Mouse (Mus musculus) megakaryocyte, embryonic 14.5 days (primary cell): ENCODE data around the gene Rph3al.

Experiments
- FLI1 ChIP-seq: IDR thresholded peaks from 2 replicates; pipeline ENCODE4 v1.6.1; 2012; ENCODE audit warnings: low read length, inconsistent platforms, mixed read lengths
- GATA1 ChIP-seq: IDR thresholded peaks from 3 replicates; pipeline ENCODE4 v1.6.1; 2012; ENCODE audit warnings: mixed read lengths, low read length, inconsistent platforms, borderline replicate concordance

- TF ChIP-seq FLI1 (no peak), GATA1 (no peak)
Observed at GRCm38 (mm10) chr11:75893956-75894355, 44.3 kb downstream of the Rph3al start.
